Mouse (Mus musculus) testis, postnatal 10 days (tissue): Measurements from ENCODE around the gene Tmem243.

Experiments used
- DNase-seq: peaks from one replicate; pipeline ENCODE4 v3.0.0; 2021; ENCODE audit warnings: low spot score

Tmem243 gene

GRCm38 (mm10) chr5:9173295-9173694, 72.8 kb downstream of the Tmem243 start:
- no peak for DNase-seq

GRCm38 (mm10) chr5:9186467-9186866, 86.0 kb downstream of the Tmem243 start:
- no peak for DNase-seq
